In genomic region chr1:190729516-190730088, GRCm38 (mm10) we compare ENCODE assay signal across 13 mouse cellular contexts.
DNase-seq lines count a peak whose midpoint lies in the region; ATAC-seq and TF ChIP-seq lines count a peak whose summit lies in the region.
"Had no signal": no experiment of that assay in that cellular context is flagged by ENCODE, and none has a peak within 500 bp of the region (broad histone marks: within the 10 kb centered on the region; RNA-seq: fewer than 3 reads in every experiment).

No protein-coding gene starts in this region.

- H3K27me3 ChIP-seq in forebrain, embryonic 11.5 days (ENCODE audit: control insufficient read depth, insufficient read depth, low read length): no peaks in the 10 kb centered on the region
- no peaks in the 10 kb centered on the region; the same call in 1 of the 2 replicates for H3K27me3 ChIP-seq in hindbrain, embryonic 14.5 days (ENCODE audit: control insufficient read depth, insufficient read depth, low read length)
- no peaks in the 10 kb centered on the region for H3K27me3 ChIP-seq in midbrain, postnatal 0 days (ENCODE audit: insufficient read depth, low read length)
- H3K27me3 ChIP-seq: heart, embryonic 13.5 days had no signal

- 78% methylated on average over 7 of the region's 7 CpGs for WGBS in forebrain, embryonic 11.5 days
- 37% methylated on average over 7 of the region's 7 CpGs for WGBS in hindbrain, embryonic 14.5 days
- 57% methylated on average over 7 of the region's 7 CpGs for WGBS in midbrain, postnatal 0 days

- H3K4me2 ChIP-seq in forebrain, embryonic 11.5 days (ENCODE audit: low read depth, low read length, severe bottlenecking): no peak overlapping the region
- no peak overlapping the region for H3K4me2 ChIP-seq in hindbrain, embryonic 14.5 days (replicated peaks)
- no peak overlapping the region for H3K4me2 ChIP-seq in midbrain, postnatal 0 days (ENCODE audit: low read depth, low read length, poor library complexity, severe bottlenecking)
- H3K4me2 ChIP-seq: heart, embryonic 13.5 days had no signal

- no peaks in the 10 kb centered on the region for H3K9me3 ChIP-seq in forebrain, embryonic 11.5 days (ENCODE audit: control insufficient read depth, low read length)
- H3K9me3 ChIP-seq in hindbrain, embryonic 14.5 days (ENCODE audit: control insufficient read depth, low read length): no peaks in the 10 kb centered on the region
- H3K9me3 ChIP-seq in midbrain, postnatal 0 days (ENCODE audit: low read length): no peaks in the 10 kb centered on the region
- H3K9me3 ChIP-seq: heart, embryonic 13.5 days had no signal

- H3K4me3 ChIP-seq in forebrain, embryonic 11.5 days (ENCODE audit: low read depth, low read length): no peak overlapping the region
- H3K4me3 ChIP-seq in hindbrain, embryonic 14.5 days (replicated peaks; ENCODE audit: low read length): no peak overlapping the region
- H3K4me3 ChIP-seq in midbrain, postnatal 0 days (ENCODE audit: low read depth, low read length): no peak overlapping the region
- H3K4me3 ChIP-seq: heart, embryonic 13.5 days had no signal

- no peak overlapping the region; the same call in 1 of the 2 replicates for H3K9ac ChIP-seq in forebrain, embryonic 11.5 days (ENCODE audit: low read length)
- no peak overlapping the region for H3K9ac ChIP-seq in hindbrain, embryonic 14.5 days
- H3K9ac ChIP-seq in midbrain, postnatal 0 days (replicated peaks; ENCODE audit: low read length, poor library complexity, severe bottlenecking): no peak overlapping the region
- H3K9ac ChIP-seq: heart, embryonic 13.5 days had no signal

- peak; percentile 25; the same call in 1 of the 2 replicates for ATAC-seq in frontal cortex, adult (ENCODE audit: low TSS enrichment)
- ATAC-seq in forebrain, embryonic 11.5 days (replicated peaks; ENCODE audit: low FRiP score): 0 out of 2 replicates have a peak, but pooled peaks have one; percentile 14
- peak; percentile 25; the same call in 1 of the 2 replicates for ATAC-seq in hindbrain, embryonic 14.5 days (ENCODE audit: low FRiP score)
- ATAC-seq in midbrain, postnatal 0 days (ENCODE audit: low FRiP score): no peak

- H3K27ac ChIP-seq in forebrain, embryonic 11.5 days (ENCODE audit: low read depth, low read length): peak overlapping the region; percentile 60
- peak overlapping the region; percentile 65 for H3K27ac ChIP-seq in hindbrain, embryonic 14.5 days
- H3K27ac ChIP-seq in midbrain, postnatal 0 days (ENCODE audit: low read depth, low read length): no peak overlapping the region
- H3K27ac ChIP-seq: heart, embryonic 13.5 days; stomach, postnatal 0 days had no signal

- no peak for TF ChIP-seq CTCF in midbrain, postnatal 0 days (IDR thresholded peaks at IDR 0.05)

- no peaks in the 10 kb centered on the region for H3K36me3 ChIP-seq in forebrain, embryonic 11.5 days (ENCODE audit: control insufficient read depth, insufficient read depth, low read length)
- H3K36me3 ChIP-seq in hindbrain, embryonic 14.5 days (replicated peaks; ENCODE audit: control insufficient read depth, insufficient read depth): no peaks in the 10 kb centered on the region
- H3K36me3 ChIP-seq in midbrain, postnatal 0 days (ENCODE audit: insufficient read depth, low read length): no peaks in the 10 kb centered on the region
- H3K36me3 ChIP-seq: heart, embryonic 13.5 days had no signal

- no peak for DNase-seq in frontal cortex, postnatal 25 days (ENCODE audit: low spot score in 2 of 2)
- no peak for DNase-seq in forebrain, embryonic 11.5 days (ENCODE audit: low spot score)
- DNase-seq in hindbrain, embryonic 14.5 days (ENCODE audit: low spot score): peak; percentile 35
- DNase-seq in midbrain, postnatal 0 days (ENCODE audit: low spot score): peak; percentile 18
- DNase-seq in kidney, adult 18-20 months: no peak
- DNase-seq in cerebellum, postnatal 25 days: no peak
- DNase-seq in gastrocnemius, postnatal 10 days: no peak
- DNase-seq: gastrocnemius, postnatal 14 days; lung, postnatal 36 days; spleen, adult 18-20 months had no signal

- peaks cover 18% of the 10 kb centered on the region; the same call in 1 of the 2 replicates for H3K4me1 ChIP-seq in forebrain, embryonic 11.5 days (replicated peaks; ENCODE audit: control insufficient read depth, insufficient read depth, low read length)
- peaks cover 27% of the 10 kb centered on the region for H3K4me1 ChIP-seq in hindbrain, embryonic 14.5 days (replicated peaks; ENCODE audit: control insufficient read depth, insufficient read depth, low read length)
- H3K4me1 ChIP-seq in midbrain, postnatal 0 days (ENCODE audit: insufficient read depth, low read length): no peaks in the 10 kb centered on the region; the same call in 1 of the 2 replicates

Comparison
In these comparisons a context has a peak if more than half of its experiments do, and no peak if none do; other contexts are left out.
1. DNase-seq: peak in hindbrain, embryonic 14.5 days (single experiment) and midbrain, postnatal 0 days (single experiment); none in frontal cortex, postnatal 25 days (0 of 2), forebrain, embryonic 11.5 days (single experiment), kidney, adult 18-20 months (single experiment), cerebellum, postnatal 25 days (0 of 2) and gastrocnemius, postnatal 10 days (single experiment).